Mouse (Mus musculus): ENCODE data around the gene Nop9. TPM values are rescaled to one million over a fixed set of nuclear protein-coding genes. Genes with fewer than 3 reads are reported as not detected.

The Nop9 gene
- 10 to 100 TPM; 19.2 to 28.9 TPM for total RNA-seq (2023)

GRCm38 (mm10) chr14:55745180-55745860 is at the start of gene Nop9, which contains the start of gene Dhrs1:
Gene Nop9, plus strand, starts transcription at chr14:55745693.
Gene Dhrs1, minus strand, starts transcription at chr14:55745690.

GRCm38 (mm10) chr14:55713729-55714122 is 31.8 kb upstream of the Nop9 start, which contains the start of gene Tgm1:
Gene Tgm1, minus strand, starts transcription at chr14:55713926.

GRCm38 (mm10) chr14:55721700-55722437 is 23.6 kb upstream of the Nop9 start, which contains the start of gene Rabggta:
Gene Rabggta, minus strand, starts transcription at chr14:55722263.

GRCm38 (mm10) chr14:55758363-55758784 is 12.9 kb downstream of the Nop9 start, which contains the start of gene Cideb:
Gene Cideb, minus strand, starts transcription at chr14:55758458.

GRCm38 (mm10) chr14:55761163-55761562 is 15.7 kb downstream of the Nop9 start, which contains the start of gene Ltb4r2:
Gene Ltb4r2, plus strand, starts transcription at chr14:55761428.

GRCm38 (mm10) chr14:55765696-55766095 is 20.2 kb downstream of the Nop9 start, which contains the start of gene Ltb4r1:
Gene Ltb4r1, plus strand, starts transcription at chr14:55765962.

GRCm38 (mm10) chr14:55783958-55784235 is 38.4 kb downstream of the Nop9 start, which contains the start of gene Adcy4:
Gene Adcy4, minus strand, starts transcription at chr14:55784095.

GRCm38 (mm10) chr14:55788256-55789050 is 43.0 kb downstream of the Nop9 start, which contains the start of gene Ripk3:
Gene Ripk3, minus strand, starts transcription at chr14:55788865.

Other genes starting within 250 kb of the Nop9 start
- gene Cpne6, start 235.2 kb upstream of the Nop9 start, total RNA-seq (2023), result not detected
- not detected for gene Nrl, start 220.7 kb upstream of the Nop9 start, total RNA-seq (2023)
- gene Pck2, start 205.4 kb upstream of the Nop9 start, total RNA-seq (2023), result 10 to 100 TPM; 25.6 to 25.8 TPM
- gene Dcaf11, start 185.7 kb upstream of the Nop9 start, total RNA-seq (2023), result 10 to 100 TPM; 69.5 to 86.4 TPM
- 1 to 10 TPM; 5.8 to 7.1 TPM for gene A730061H03Rik, start 185.3 kb upstream of the Nop9 start, total RNA-seq (2023)
- gene Fitm1, start 170.1 kb upstream of the Nop9 start, total RNA-seq (2023), result not detected
- 100 to 1,000 TPM; 242 to 257 TPM for gene Psme1, start 167.6 kb upstream of the Nop9 start, total RNA-seq (2023)
- 10 to 100 TPM in 1 of 2 experiments, 1 to 10 TPM in 1; 7.3 to 11.2 TPM for gene Emc9, start 160.4 kb upstream of the Nop9 start, total RNA-seq (2023)
- gene Psme2, start 154.6 kb upstream of the Nop9 start, total RNA-seq (2023), result 100 to 1,000 TPM; 340 to 355 TPM
- 10 to 100 TPM; 72.7 to 87.7 TPM for gene Rnf31, start 154.0 kb upstream of the Nop9 start, total RNA-seq (2023)
- 100 to 1,000 TPM; 103 to 113 TPM for gene Irf9, start 142.1 kb upstream of the Nop9 start, total RNA-seq (2023)
- not detected for gene Rec8, start 127.7 kb upstream of the Nop9 start, total RNA-seq (2023)
- gene Ipo4, start 109.7 kb upstream of the Nop9 start, total RNA-seq (2023), result 10 to 100 TPM; 27.8 to 33.7 TPM
- gene Gm49378, start 107.8 kb upstream of the Nop9 start, total RNA-seq (2023), result 1 to 10 TPM; 2.0 to 3.1 TPM
- 10 to 100 TPM; 43.7 to 44.6 TPM for gene Tm9sf1, start 101.9 kb upstream of the Nop9 start, total RNA-seq (2023)
- 1 to 10 TPM; 2.0 to 2.1 TPM for gene Tssk4, start 95.5 kb upstream of the Nop9 start, total RNA-seq (2023)
- gene Mdp1, start 85.2 kb upstream of the Nop9 start, total RNA-seq (2023), result 10 to 100 TPM; 32.1 to 40.0 TPM
- gene Gmpr2, start 73.8 kb upstream of the Nop9 start, total RNA-seq (2023), result 10 to 100 TPM; 26.1 to 29.0 TPM
- 100 to 1,000 TPM; 227 to 260 TPM for gene Nedd8, start 73.6 kb upstream of the Nop9 start, total RNA-seq (2023)
- gene Tinf2, start 63.9 kb upstream of the Nop9 start, total RNA-seq (2023), result 10 to 100 TPM; 64.2 to 64.6 TPM
- 10 to 100 TPM; 12.0 to 21.3 TPM for gene Tgm1, start 31.8 kb upstream of the Nop9 start, total RNA-seq (2023)
- 10 to 100 TPM; 45.5 to 46.2 TPM for gene Rabggta, start 23.4 kb upstream of the Nop9 start, total RNA-seq (2023)
- gene Dhrs1, start within 50 bp of the Nop9 start, total RNA-seq (2023), result 10 to 100 TPM; 61.5 to 82.7 TPM
- gene Cideb, start 12.8 kb downstream of the Nop9 start, total RNA-seq (2023), result under 1 TPM in 1 of 2 experiments, not detected in 1; 0.42 TPM
- gene Ltb4r2, start 15.7 kb downstream of the Nop9 start, total RNA-seq (2023), result under 1 TPM; 0.46 to 0.63 TPM
- gene Ltb4r1, start 20.3 kb downstream of the Nop9 start, total RNA-seq (2023), result 10 to 100 TPM; 57.1 to 61.8 TPM
- gene Adcy4, start 38.4 kb downstream of the Nop9 start, total RNA-seq (2023), result 1 to 10 TPM; 5.0 to 7.3 TPM
- 100 to 1,000 TPM; 113 to 122 TPM for gene Ripk3, start 43.2 kb downstream of the Nop9 start, total RNA-seq (2023)
- not detected for gene Nfatc4, start 77.5 kb downstream of the Nop9 start, total RNA-seq (2023)
- gene Nynrin, start 108.3 kb downstream of the Nop9 start, total RNA-seq (2023), result 1 to 10 TPM; 5.9 to 8.2 TPM
- gene Cbln3, start 138.7 kb downstream of the Nop9 start, total RNA-seq (2023), result under 1 TPM in 1 of 2 experiments, not detected in 1; 0.09 TPM
- gene Khnyn, start 139.3 kb downstream of the Nop9 start, total RNA-seq (2023), result 10 to 100 TPM; 51.6 to 59.0 TPM
- under 1 TPM; 0.88 to 0.97 TPM for gene Sdr39u1, start 154.6 kb downstream of the Nop9 start, total RNA-seq (2023)
- not detected for gene Cma1, start 199.0 kb downstream of the Nop9 start, total RNA-seq (2023)
- not detected for gene Cma2, start 205.3 kb downstream of the Nop9 start, total RNA-seq (2023)

Measured in monocyte, adult 59 days (primary cell).